Mouse (Mus musculus): Measurements from ENCODE around the gene Gm29276. TPM values are rescaled to one million over a fixed set of nuclear protein-coding genes. Genes with fewer than 3 reads are reported as not detected.
"Not testable (repeated sequence)": the region's sequence is repeated elsewhere in the genome, so short reads cannot be mapped to it uniquely, and the experiment has no call there.

The Gm29276 gene
- not detected for polyA plus RNA-seq (2017; shearing (Covaris generic))

- ATAC-seq: not testable (repeated sequence)
Observed at GRCm38 (mm10) chrY:42582150-42582549, at the start of gene Gm29276. TSS of gene Gm29276 (minus strand) at chrY:42582250.

Measured in activated CD4-positive, CD25-positive, alpha-beta regulatory T cell, adult 4 months (primary cell).